Mouse (Mus musculus): ENCODE measurements around the gene Draxin. TPM values are rescaled to one million over a fixed set of nuclear protein-coding genes. Genes with fewer than 3 reads are reported as not detected.

Draxin gene
- polyA plus RNA-seq, 1 experiment, result 0.24 TPM

- H3K27me3 ChIP-seq (ENCODE audit: control insufficient read depth, insufficient read depth, low read length), result no peaks in the 10 kb centered on the region
- H3K4me3 ChIP-seq (ENCODE audit: low read depth, low read length), result no peak overlapping the region
- no peak overlapping the region for H3K27ac ChIP-seq (ENCODE audit: insufficient read depth, low read depth, low read length)
- no peak for TF ChIP-seq CTCF (IDR thresholded peaks at IDR 0.05; ENCODE audit: extremely low read depth, insufficient read length, insufficient replicate concordance, low read depth, low read length)
- no peak for TF ChIP-seq POLR2A (IDR thresholded peaks at IDR 0.05; ENCODE audit: low read depth, low read length)
- 91% methylated on average over 3 of the region's 3 CpGs for WGBS
- no peaks in the 10 kb centered on the region; the same call in 1 of the 2 replicates for H3K4me1 ChIP-seq (ENCODE audit: control insufficient read depth, insufficient read depth, insufficient read length, low read length)
- no peaks in the 10 kb centered on the region for H3K36me3 ChIP-seq (ENCODE audit: control insufficient read depth, insufficient read depth, low read length)
Measured at GRCm38 (mm10) chr4:148104146-148104545, 26.4 kb downstream of the Draxin start.

DNA sequence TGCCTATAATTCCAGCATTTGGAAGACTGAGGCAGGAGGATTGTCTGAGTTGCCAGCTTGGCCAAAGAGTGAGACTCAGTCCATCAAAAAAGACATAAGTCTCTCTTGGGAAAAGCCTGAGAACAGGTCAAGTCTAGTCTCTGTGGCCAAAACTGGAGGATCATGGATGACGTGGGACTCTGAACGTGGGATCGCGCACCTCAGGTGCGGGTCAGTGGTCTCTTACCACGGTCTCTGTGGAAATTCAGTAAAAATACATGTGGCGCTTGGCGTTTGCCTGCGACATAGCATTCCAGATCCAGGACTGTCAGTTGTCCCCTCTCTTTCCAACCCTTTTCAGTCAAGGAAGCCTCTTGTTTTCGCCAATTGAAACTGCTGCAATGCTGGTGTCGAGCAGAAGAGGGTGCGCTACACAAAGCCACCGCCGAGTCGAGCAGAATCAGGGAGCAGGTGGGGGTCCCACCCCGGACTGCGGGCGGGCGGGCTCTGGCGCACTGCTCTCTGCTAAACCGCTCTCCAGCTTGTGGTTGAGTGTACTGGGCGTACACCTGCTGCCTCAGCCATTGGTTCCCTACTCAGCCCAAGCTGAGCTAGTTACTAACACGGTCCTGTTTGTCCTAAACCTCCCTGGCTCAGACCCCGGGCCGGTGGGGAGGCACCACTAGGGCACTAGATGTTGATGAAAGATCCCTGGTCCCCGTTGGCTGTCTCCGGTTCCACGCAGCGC is 28.5 kb downstream of the Draxin start:
- peak overlapping the region; percentile 41 for H3K4me3 ChIP-seq (ENCODE audit: low read depth, low read length)
- TF ChIP-seq POLR2A (IDR thresholded peaks at IDR 0.05; ENCODE audit: low read depth, low read length) (no peak), CTCF (IDR thresholded peaks at IDR 0.05; ENCODE audit: extremely low read depth, insufficient read length, insufficient replicate concordance, low read depth, low read length) (peak; percentile 28; the same call in 1 of the 2 replicates)
- no peaks in the 10 kb centered on the region for H3K4me1 ChIP-seq (ENCODE audit: control insufficient read depth, insufficient read depth, insufficient read length, low read length)
- H3K27me3 ChIP-seq (ENCODE audit: control insufficient read depth, insufficient read depth, low read length), result no peaks in the 10 kb centered on the region
- no peak overlapping the region for H3K27ac ChIP-seq (ENCODE audit: insufficient read depth, low read depth, low read length)
- WGBS, result 19% methylated on average over 29 of the region's 29 CpGs
- H3K36me3 ChIP-seq (ENCODE audit: control insufficient read depth, insufficient read depth, low read length), result no peaks in the 10 kb centered on the region

- whole genome bisulfite sequencing, result 64% methylated on average over 3 of the region's 3 CpGs
Measured at GRCm38 (mm10) chr4:148098666-148099065, 31.8 kb downstream of the Draxin start.

DNA sequence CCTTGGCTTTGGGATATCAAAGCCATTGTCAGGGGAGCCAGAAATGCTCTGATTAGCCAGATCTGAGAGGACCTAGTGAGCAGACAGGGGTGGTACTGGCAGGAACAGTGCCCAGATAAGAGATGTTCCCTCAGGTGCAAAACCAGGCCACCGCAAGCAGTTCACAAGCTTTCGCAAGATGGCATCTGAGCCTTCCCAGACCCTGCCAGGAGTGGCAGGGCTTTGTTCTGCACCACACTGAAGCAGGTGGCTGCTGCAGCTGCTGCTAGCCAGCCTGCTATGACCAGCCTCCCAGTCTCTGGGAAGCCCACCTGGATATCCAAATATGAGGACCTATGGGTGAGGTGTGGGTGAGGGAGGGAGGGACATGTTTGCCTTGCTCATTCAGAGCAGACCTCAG is 32.6 kb downstream of the Draxin start:
- Histone ChIP-seq H3K36me3 (ENCODE audit: control insufficient read depth, insufficient read depth, low read length) (no peaks in the 10 kb centered on the region), H3K4me3 (ENCODE audit: low read depth, low read length) (no peak overlapping the region), H3K4me1 (ENCODE audit: control insufficient read depth, insufficient read depth, insufficient read length, low read length) (no peaks in the 10 kb centered on the region), H3K27me3 (ENCODE audit: control insufficient read depth, insufficient read depth, low read length) (no peaks in the 10 kb centered on the region), H3K27ac (ENCODE audit: insufficient read depth, low read depth, low read length) (no peak overlapping the region)
- WGBS, result 93% methylated on average over 2 of the region's 2 CpGs
- TF ChIP-seq CTCF (IDR thresholded peaks at IDR 0.05; ENCODE audit: extremely low read depth, insufficient read length, insufficient replicate concordance, low read depth, low read length), result no peak
- TF ChIP-seq POLR2A (IDR thresholded peaks at IDR 0.05; ENCODE audit: low read depth, low read length), result no peak

More at GRCm38 (mm10) chr4:148098666-148099065, 31.8 kb downstream of the Draxin start:
- Histone ChIP-seq H3K27me3 (ENCODE audit: control insufficient read depth, insufficient read depth, low read length) (no peaks in the 10 kb centered on the region), H3K4me1 (ENCODE audit: control insufficient read depth, insufficient read depth, insufficient read length, low read length) (no peaks in the 10 kb centered on the region), H3K4me3 (ENCODE audit: low read depth, low read length) (no peak overlapping the region), H3K27ac (ENCODE audit: insufficient read depth, low read depth, low read length) (no peak overlapping the region), H3K36me3 (ENCODE audit: control insufficient read depth, insufficient read depth, low read length) (no peaks in the 10 kb centered on the region)
- TF ChIP-seq CTCF (IDR thresholded peaks at IDR 0.05; ENCODE audit: extremely low read depth, insufficient read length, insufficient replicate concordance, low read depth, low read length) (no peak), POLR2A (IDR thresholded peaks at IDR 0.05; ENCODE audit: low read depth, low read length) (no peak)

- no peaks in the 10 kb centered on the region for H3K4me1 ChIP-seq (ENCODE audit: control insufficient read depth, insufficient read depth, insufficient read length, low read length)
- no peaks in the 10 kb centered on the region for H3K36me3 ChIP-seq (ENCODE audit: control insufficient read depth, insufficient read depth, low read length)
- H3K4me3 ChIP-seq (ENCODE audit: low read depth, low read length), result no peak overlapping the region
- no peak overlapping the region for H3K27ac ChIP-seq (ENCODE audit: insufficient read depth, low read depth, low read length)
- WGBS, result 72% methylated on average over 4 of the region's 4 CpGs
- TF ChIP-seq CTCF (IDR thresholded peaks at IDR 0.05; ENCODE audit: extremely low read depth, insufficient read length, insufficient replicate concordance, low read depth, low read length), result no peak
- TF ChIP-seq POLR2A (IDR thresholded peaks at IDR 0.05; ENCODE audit: low read depth, low read length), result no peak
- no peaks in the 10 kb centered on the region for H3K27me3 ChIP-seq (ENCODE audit: control insufficient read depth, insufficient read depth, low read length)
Measured at GRCm38 (mm10) chr4:148095081-148095480, 35.4 kb downstream of the Draxin start.

- Histone ChIP-seq H3K27ac (ENCODE audit: insufficient read depth, low read depth, low read length) (no peak overlapping the region), H3K36me3 (ENCODE audit: control insufficient read depth, insufficient read depth, low read length) (no peaks in the 10 kb centered on the region), H3K4me3 (ENCODE audit: low read depth, low read length) (no peak overlapping the region), H3K4me1 (ENCODE audit: control insufficient read depth, insufficient read depth, insufficient read length, low read length) (no peaks in the 10 kb centered on the region), H3K27me3 (ENCODE audit: control insufficient read depth, insufficient read depth, low read length) (no peaks in the 10 kb centered on the region)
- TF ChIP-seq POLR2A (IDR thresholded peaks at IDR 0.05; ENCODE audit: low read depth, low read length), result no peak
- TF ChIP-seq CTCF (IDR thresholded peaks at IDR 0.05; ENCODE audit: extremely low read depth, insufficient read length, insufficient replicate concordance, low read depth, low read length), result no peak
- 82% methylated on average over 5 of the region's 5 CpGs for WGBS
Measured at GRCm38 (mm10) chr4:148094161-148094560, 36.3 kb downstream of the Draxin start.

GRCm38 (mm10) chr4:148092551-148093271 is 37.8 kb downstream of the Draxin start:
- no peak overlapping the region for H3K4me3 ChIP-seq (ENCODE audit: low read depth, low read length)
- H3K36me3 ChIP-seq (ENCODE audit: control insufficient read depth, insufficient read depth, low read length), result no peaks in the 10 kb centered on the region
- H3K27ac ChIP-seq (ENCODE audit: insufficient read depth, low read depth, low read length), result no peak overlapping the region
- WGBS, result 75% methylated on average over 11 of the region's 11 CpGs
- no peak for TF ChIP-seq CTCF (IDR thresholded peaks at IDR 0.05; ENCODE audit: extremely low read depth, insufficient read length, insufficient replicate concordance, low read depth, low read length)
- TF ChIP-seq POLR2A (IDR thresholded peaks at IDR 0.05; ENCODE audit: low read depth, low read length), result no peak
- peaks cover 2% of the 10 kb centered on the region for H3K4me1 ChIP-seq (ENCODE audit: control insufficient read depth, insufficient read depth, insufficient read length, low read length)
- H3K27me3 ChIP-seq (ENCODE audit: control insufficient read depth, insufficient read depth, low read length), result no peaks in the 10 kb centered on the region

Data from small intestine, adult 2 months (tissue).